Mouse (Mus musculus) bone marrow, adult 2 months (tissue): ENCODE data around the gene Rap1a. TPM values are rescaled to one million over a fixed set of nuclear protein-coding genes. Genes with fewer than 3 reads are reported as not detected.

Experiments
- H3K27ac ChIP-seq: fragments of 200-500 bp; 2 replicates; pipeline ENCODE4 v1.5.1; 2012; ENCODE audit warnings: low read depth, mild to moderate bottlenecking, control low read depth, inconsistent platforms, low read length; ENCODE audit not compliant: control insufficient read depth, poor library complexity, insufficient read depth
- H3K4me1 ChIP-seq: fragments of 200-500 bp; 2 replicates; pipeline ENCODE4 v1.6.1; 2011; ENCODE audit warnings: low read length; ENCODE audit not compliant: control insufficient read depth, insufficient read depth
- H3K4me3 ChIP-seq: fragments of 200-500 bp; replicated peaks from 2 replicates; pipeline ENCODE3; 2011; ENCODE audit warnings: mild to moderate bottlenecking, low read depth, low read length, control low read depth; ENCODE audit not compliant: control insufficient read depth
- CTCF ChIP-seq: fragments of 200-500 bp; IDR thresholded peaks from 2 replicates; pipeline ENCODE4 v1.5.1; 2011; ENCODE audit warnings: low read length, control low read depth; ENCODE audit not compliant: control insufficient read depth, insufficient read depth
- POLR2A ChIP-seq: fragments of 200-500 bp; IDR thresholded peaks from 2 replicates; pipeline ENCODE4 v1.6.1; 2011; ENCODE audit warnings: low read depth, mild to moderate bottlenecking, control low read depth, low read length, borderline replicate concordance; ENCODE audit not compliant: control insufficient read depth
- WGBS: fragments of 180-500 bp; shearing (Covaris S2); methylation state at CpG from one replicate; pipeline ENCODE4 v1.1.7; 2018; 5-methylcytosine and 5-hydroxymethylcytosine counted together
- polyA plus RNA-seq: library from polyadenylated mRNA; stranded (reverse); fragments of >200 nt; gene quantifications from 2 replicates; pipeline ENCODE4 v1.2.4, GENCODE M21; 2011; ENCODE audit warnings: low replicate concordance; ENCODE audit not compliant: missing spikeins, insufficient read depth, insufficient read length

Rap1a gene
- polyA plus RNA-seq, 1 experiment = 91.9 TPM

- 66% methylated on average over 2 of the region's 2 CpGs for WGBS
- Histone ChIP-seq H3K4me3 (no peak overlapping the region), H3K4me1 (peaks cover 3% of the 10 kb centered on the region), H3K27ac (no peak overlapping the region)
- no peak for TF ChIP-seq CTCF
- TF ChIP-seq POLR2A = no peak
Observed at GRCm38 (mm10) chr3:105824704-105825103, 23.6 kb upstream of the Rap1a start.

GRCm38 (mm10) chr3:105824103-105824502, 23.0 kb upstream of the Rap1a start:
- Histone ChIP-seq H3K4me3 (no peak overlapping the region), H3K27ac (no peak overlapping the region), H3K4me1 (peaks cover 3% of the 10 kb centered on the region)
- 41% methylated on average over 5 of the region's 5 CpGs for WGBS
- TF ChIP-seq CTCF (no peak), POLR2A (no peak)

- TF ChIP-seq CTCF (no peak), POLR2A (no peak)
- no peak overlapping the region for H3K4me3 ChIP-seq
- peaks cover 3% of the 10 kb centered on the region for H3K4me1 ChIP-seq
- H3K27ac ChIP-seq = no peak overlapping the region
Observed at GRCm38 (mm10) chr3:105823609-105824008, 22.5 kb upstream of the Rap1a start.

GRCm38 (mm10) chr3:105821504-105821903, 20.4 kb upstream of the Rap1a start:
- Histone ChIP-seq H3K27ac (no peak overlapping the region), H3K4me3 (no peak overlapping the region), H3K4me1 (peaks cover 3% of the 10 kb centered on the region)
- WGBS = 76% methylated on average over 3 of the region's 3 CpGs
- no peak for TF ChIP-seq CTCF
- no peak for TF ChIP-seq POLR2A

- WGBS = 92% methylated on average over 3 of the region's 3 CpGs
- TF ChIP-seq CTCF (no peak), POLR2A (no peak)
- Histone ChIP-seq H3K4me3 (no peak overlapping the region), H3K27ac (no peak overlapping the region), H3K4me1 (peaks cover 2% of the 10 kb centered on the region)
Observed at GRCm38 (mm10) chr3:105820272-105820671, 19.1 kb upstream of the Rap1a start.

GRCm38 (mm10) chr3:105818130-105819004, 17.2 kb upstream of the Rap1a start:
- Histone ChIP-seq H3K4me3 (no peak overlapping the region), H3K27ac (no peak overlapping the region), H3K4me1 (peaks cover 3% of the 10 kb centered on the region)
- TF ChIP-seq POLR2A = no peak
- no peak for TF ChIP-seq CTCF
- 37% methylated on average over 6 of the region's 6 CpGs for WGBS

DNA sequence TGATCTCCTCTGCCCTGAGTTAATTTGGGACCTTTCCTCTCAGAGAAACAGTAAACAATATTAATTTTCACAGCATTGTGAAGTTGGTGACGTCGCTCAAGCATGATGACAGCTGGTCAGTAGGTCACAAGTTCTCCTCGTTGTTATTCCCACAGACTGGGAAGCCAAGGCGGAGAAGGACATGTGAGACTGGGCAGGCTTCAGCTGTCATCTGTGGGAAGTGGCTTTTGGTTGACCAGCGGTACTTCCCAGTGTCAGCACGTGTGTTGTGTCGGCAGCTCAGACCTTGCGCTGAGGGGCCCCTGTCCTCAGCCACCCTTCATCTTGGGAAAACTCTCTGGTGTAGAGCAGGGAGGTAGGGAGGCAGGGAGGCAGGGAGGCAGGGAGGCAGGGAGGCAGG, 15.0 kb upstream of the Rap1a start:
- peaks cover 3% of the 10 kb centered on the region for H3K4me1 ChIP-seq
- WGBS = 33% methylated on average over 8 of the region's 8 CpGs
- no peak overlapping the region for H3K27ac ChIP-seq
- TF ChIP-seq POLR2A (no peak), CTCF (no peak)
- H3K4me3 ChIP-seq = no peak overlapping the region

GRCm38 (mm10) chr3:105815236-105815904, 14.2 kb upstream of the Rap1a start:
- Histone ChIP-seq H3K27ac (0 out of 2 replicates have a peak overlapping the region, but pooled peaks have one; percentile 1), H3K4me1 (peaks cover 3% of the 10 kb centered on the region), H3K4me3 (no peak overlapping the region)
- 45% methylated on average over 10 of the region's 10 CpGs for WGBS
- TF ChIP-seq CTCF = no peak
- no peak for TF ChIP-seq POLR2A

- no peak overlapping the region for H3K27ac ChIP-seq
- TF ChIP-seq POLR2A (no peak), CTCF (no peak)
- peaks cover 3% of the 10 kb centered on the region for H3K4me1 ChIP-seq
- WGBS = 68% methylated on average over 2 of the region's 2 CpGs
- no peak overlapping the region for H3K4me3 ChIP-seq
Observed at GRCm38 (mm10) chr3:105811146-105811545, 10.0 kb upstream of the Rap1a start.
